Mouse (Mus musculus) CH12.LX (cell line): ENCODE results near the gene Coq8a.

Experiments used
- CHD2 ChIP-seq: IDR thresholded peaks from 2 replicates; pipeline ENCODE4 v1.6.1; 2011; ENCODE audit warnings: low read length, improper control_type of control experiment
- CTCF ChIP-seq, 2 experiments: IDR thresholded peaks in 1 of 2; conservative IDR thresholded peaks in 1 of 2; 2 replicates each; pipeline ENCODE4 v1.5.1; 2011 to 2012; ENCODE audit warnings: low read depth in 2 of 2, low read length in 2 of 2, improper control_type of control experiment in 1 of 2, inconsistent platforms in 1 of 2, mild to moderate bottlenecking in 1 of 2, moderate library complexity in 1 of 2
- EP300 ChIP-seq: IDR thresholded peaks from 2 replicates; pipeline ENCODE4 v1.6.1; 2011; ENCODE audit warnings: low read length, improper control_type of control experiment
- GABPA ChIP-seq: IDR thresholded peaks from 2 replicates; pipeline ENCODE4 v1.6.1; 2012; ENCODE audit warnings: low read depth, low read length, improper control_type of control experiment, inconsistent platforms; ENCODE audit not compliant: insufficient replicate concordance
- NELFE ChIP-seq: IDR thresholded peaks from 2 replicates; pipeline ENCODE4 v1.6.1; 2011; ENCODE audit warnings: low read depth, low read length, improper control_type of control experiment
- POLR2A ChIP-seq: IDR thresholded peaks from 2 replicates; pipeline ENCODE4 v1.6.1; 2011; ENCODE audit warnings: low read depth, mild to moderate bottlenecking, improper control_type of control experiment, low read length
- POLR2AphosphoS2 ChIP-seq: IDR thresholded peaks from 2 replicates; pipeline ENCODE4 v1.6.1; 2011; ENCODE audit warnings: low read depth, low read length, improper control_type of control experiment
- TCF12 ChIP-seq: IDR thresholded peaks from 2 replicates; pipeline ENCODE4 v1.6.1; 2014; ENCODE audit warnings: low read depth, mild to moderate bottlenecking, inconsistent platforms, low read length, improper control_type of control experiment
- USF1 ChIP-seq: IDR thresholded peaks from 2 replicates; pipeline ENCODE4 v1.6.1; 2014; ENCODE audit warnings: low read depth, mild to moderate bottlenecking, inconsistent platforms, low read length, improper control_type of control experiment
- ZMIZ1 ChIP-seq: IDR thresholded peaks from 2 replicates; pipeline ENCODE4 v1.6.1; 2012; ENCODE audit warnings: low read depth, mild to moderate bottlenecking, inconsistent platforms, low read length, improper control_type of control experiment

GRCm38 (mm10) chr1:180188951-180189350 lies 10.5 kb downstream of the Coq8a start:
- TF ChIP-seq EP300 (no peak), CTCF (conservative IDR thresholded peaks at IDR 0.05 in 1 of 2, IDR thresholded peaks at IDR 0.05 in 1 of 2; ENCODE audit: low read depth in 2 of 2, low read length in 2 of 2) (no peak), USF1 (no peak), GABPA (no peak), POLR2A (no peak), ZMIZ1 (no peak), TCF12 (no peak), CHD2 (no peak), NELFE (no peak), POLR2AphosphoS2 (no peak)
